Mouse (Mus musculus) spleen, postnatal 14 days (tissue): ENCODE measurements at regions not wholly inside any gene's neighbourhood (a gene's known extent, or its start where the extent isn't known, plus 50 kb on each side); places are given as distances from the start of the nearest gene placed in this dataset.
"Not testable (repeated sequence)": the region's sequence is repeated elsewhere in the genome, so short reads cannot be mapped to it uniquely, and the experiment has no call there.

Experiments
- DNase-seq, 2 experiments: peaks; one replicate each; pipeline ENCODE4 v3.0.0; 2021 to 2022; ENCODE audit warnings: low spot score in 2 of 2

DNA sequence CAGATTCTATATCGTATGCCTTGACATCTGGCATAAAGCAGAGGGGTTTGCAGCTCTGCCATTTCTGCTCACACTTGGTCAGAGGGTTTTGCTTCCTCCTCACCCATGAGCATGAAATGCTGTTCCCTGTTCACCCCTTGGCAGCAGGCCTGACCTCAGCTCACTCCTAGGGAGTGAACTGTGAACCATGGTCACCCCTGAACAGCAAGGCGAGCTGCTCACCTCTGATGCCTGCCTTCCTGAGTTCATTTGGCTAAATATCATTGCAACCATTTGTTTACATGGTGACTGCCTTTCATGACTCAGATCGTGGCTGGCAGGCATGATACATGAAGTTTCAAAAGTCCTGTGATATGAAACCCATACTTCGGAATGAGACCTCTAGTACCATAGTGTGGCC, 418.2 kb downstream of the Tcerg1l start:
- no peak for DNase-seq

GRCm38 (mm10) chr7:138005806-138006205, 391.7 kb downstream of the Tcerg1l start:
- DNase-seq: no peak

DNA sequence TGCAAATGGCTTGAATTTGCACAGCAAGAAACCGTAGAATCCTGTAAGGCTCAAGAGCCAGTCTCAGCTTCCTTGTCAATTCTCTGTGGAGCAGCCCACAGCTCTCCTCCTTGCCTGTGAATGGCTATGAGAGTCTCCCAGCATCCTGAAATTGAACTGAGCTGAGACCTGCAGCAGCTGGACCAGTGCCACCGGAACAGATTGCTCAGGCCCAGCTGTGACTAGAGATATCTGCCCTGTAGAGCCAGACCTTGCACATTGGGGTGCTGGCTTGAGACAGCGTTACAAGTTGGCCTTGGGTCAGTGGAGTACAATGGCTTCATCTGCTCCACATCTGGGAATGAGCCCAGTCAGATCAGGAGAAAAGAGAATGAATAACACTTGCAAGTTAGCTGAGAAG, 390.6 kb downstream of the Tcerg1l start:
- DNase-seq: no peak

- no peak for DNase-seq
Measured at GRCm38 (mm10) chr7:138008601-138009000, 388.9 kb downstream of the Tcerg1l start.

GRCm38 (mm10) chr7:138024021-138024420, 373.5 kb downstream of the Tcerg1l start:
- DNase-seq: not testable (repeated sequence)

- no peak for DNase-seq
Measured at GRCm38 (mm10) chr7:138051696-138052095, 345.8 kb downstream of the Tcerg1l start.

DNA sequence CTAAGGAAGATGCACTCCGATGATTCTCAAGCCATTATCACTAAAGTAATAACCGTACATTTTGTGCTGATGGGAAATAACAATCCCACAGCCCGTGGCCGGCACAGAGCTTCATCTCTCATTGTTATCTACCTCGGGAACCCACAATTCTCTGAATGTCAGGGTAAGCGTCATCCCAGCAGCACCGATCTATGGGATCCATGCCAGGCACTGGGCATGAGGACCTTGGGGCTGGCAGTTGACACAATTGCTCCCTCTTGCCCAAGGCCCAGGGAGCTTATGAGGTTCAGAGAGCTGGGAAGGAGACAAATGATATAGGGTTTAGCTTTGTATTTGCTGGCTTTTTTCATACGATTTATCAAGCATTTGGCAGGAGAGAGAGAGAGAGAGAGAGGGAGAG, 342.8 kb downstream of the Tcerg1l start:
- DNase-seq: no peak

GRCm38 (mm10) chr7:138061116-138061515, 336.4 kb downstream of the Tcerg1l start:
- DNase-seq: no peak

DNA sequence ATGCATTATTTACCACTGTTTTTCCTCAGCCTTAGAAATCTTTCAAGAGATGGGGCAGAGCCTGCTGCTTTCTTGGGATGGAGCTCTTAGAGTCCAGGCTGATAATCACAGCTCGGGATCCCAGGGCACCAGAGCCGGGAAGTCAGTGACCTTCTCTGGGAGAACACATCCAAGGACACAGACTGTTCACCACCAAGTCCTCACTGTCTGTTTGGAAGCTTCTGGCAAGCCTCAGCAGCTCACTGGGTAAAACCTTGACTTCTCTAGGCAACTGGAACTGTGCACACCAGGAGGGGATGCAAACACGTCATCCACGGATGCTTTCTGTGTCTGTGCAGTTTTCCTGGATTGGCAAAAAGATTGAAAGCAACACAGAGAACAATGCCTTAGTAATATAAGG, 330.6 kb downstream of the Tcerg1l start:
- no peak for DNase-seq

- no peak for DNase-seq
Measured at GRCm38 (mm10) chr7:138075231-138075630, 322.3 kb downstream of the Tcerg1l start.

GRCm38 (mm10) chr7:138083980-138084379, 313.6 kb downstream of the Tcerg1l start:
- peak; percentile 12 to 44 for DNase-seq

- no peak for DNase-seq
Measured at GRCm38 (mm10) chr7:138107471-138108210, 289.9 kb downstream of the Tcerg1l start.

DNA sequence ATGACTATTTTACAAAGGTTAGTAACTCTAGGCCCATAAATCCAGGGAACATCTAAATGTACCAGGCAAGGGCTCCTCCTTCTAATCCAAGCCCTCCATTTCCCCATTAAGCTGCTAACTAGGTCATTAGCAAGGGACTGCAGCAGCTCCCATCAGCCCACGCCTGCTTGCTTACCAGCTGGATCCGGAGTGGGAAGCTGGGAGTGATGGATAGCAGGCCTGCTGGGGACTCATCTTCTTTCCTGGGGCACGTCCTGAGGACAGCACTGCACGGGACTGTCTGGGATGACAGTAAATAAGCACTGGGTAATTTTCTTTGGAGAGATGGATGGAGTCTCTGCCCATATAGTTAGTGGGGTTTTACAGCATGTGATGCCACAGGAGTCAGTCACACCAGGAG, 276.0 kb downstream of the Tcerg1l start:
- no peak for DNase-seq

DNA sequence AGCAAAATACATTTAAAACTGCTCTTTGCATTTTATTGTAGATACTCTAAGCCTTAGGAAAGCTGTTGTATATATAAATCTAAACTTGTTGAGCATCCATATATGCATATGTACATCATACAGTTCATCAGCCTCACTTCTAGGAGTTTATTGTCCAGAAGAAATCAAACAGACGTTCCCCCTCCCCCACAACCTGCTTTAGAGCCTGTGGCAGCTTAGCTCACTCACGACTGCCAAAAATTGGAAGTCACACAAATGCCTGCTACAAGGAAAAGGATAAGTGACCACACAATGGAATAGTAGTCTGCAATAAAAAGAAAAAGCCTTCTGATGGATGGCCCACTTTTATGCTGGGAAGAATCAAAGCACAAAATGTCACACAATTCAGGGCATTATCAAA, 267.8 kb downstream of the Tcerg1l start:
- DNase-seq: no peak

DNA sequence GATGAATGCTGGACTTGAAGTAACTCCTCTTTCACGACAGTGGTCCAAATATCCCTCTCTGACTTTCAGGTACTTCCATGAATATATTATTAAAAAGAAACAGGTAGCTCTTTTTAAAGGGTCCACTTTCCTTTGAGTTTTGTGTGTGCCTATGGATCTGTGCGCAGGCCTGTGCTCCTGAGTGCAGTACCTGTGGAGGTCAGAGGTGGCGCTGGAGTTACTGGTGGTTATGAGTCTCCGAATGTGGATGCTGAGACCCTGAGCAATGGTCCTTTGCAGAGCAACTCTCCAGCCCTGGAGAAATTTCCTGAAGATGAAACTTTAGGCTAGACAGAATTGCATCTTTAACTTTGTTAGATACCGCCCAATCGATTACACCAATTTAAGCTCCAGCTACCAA, 264.1 kb downstream of the Tcerg1l start:
- DNase-seq: no peak

DNA sequence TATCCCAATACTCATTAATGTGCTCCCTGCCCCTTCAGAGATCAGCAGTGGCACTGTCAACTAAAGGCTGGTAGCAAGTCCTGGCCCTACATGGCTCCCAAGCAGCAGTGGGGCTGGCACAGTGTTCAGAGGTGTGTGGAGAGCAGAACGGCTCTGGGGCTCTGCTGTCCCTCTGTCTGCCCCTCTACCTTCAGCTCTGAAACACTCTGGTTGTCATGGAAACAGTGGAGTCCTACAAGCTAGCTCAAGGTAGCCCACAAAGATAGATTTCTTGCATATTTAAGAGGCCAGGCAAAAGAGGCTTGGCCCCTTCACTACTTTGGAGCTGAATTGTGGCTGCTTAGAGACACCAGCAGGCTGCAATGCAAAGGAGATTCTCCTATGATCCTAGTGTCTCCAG, 259.6 kb downstream of the Tcerg1l start:
- DNase-seq: no peak

- DNase-seq: no peak
Measured at GRCm38 (mm10) chr7:138139766-138140165, 257.8 kb downstream of the Tcerg1l start.

- DNase-seq: no peak
Measured at GRCm38 (mm10) chr7:138149496-138149895, 248.0 kb downstream of the Tcerg1l start.

DNA sequence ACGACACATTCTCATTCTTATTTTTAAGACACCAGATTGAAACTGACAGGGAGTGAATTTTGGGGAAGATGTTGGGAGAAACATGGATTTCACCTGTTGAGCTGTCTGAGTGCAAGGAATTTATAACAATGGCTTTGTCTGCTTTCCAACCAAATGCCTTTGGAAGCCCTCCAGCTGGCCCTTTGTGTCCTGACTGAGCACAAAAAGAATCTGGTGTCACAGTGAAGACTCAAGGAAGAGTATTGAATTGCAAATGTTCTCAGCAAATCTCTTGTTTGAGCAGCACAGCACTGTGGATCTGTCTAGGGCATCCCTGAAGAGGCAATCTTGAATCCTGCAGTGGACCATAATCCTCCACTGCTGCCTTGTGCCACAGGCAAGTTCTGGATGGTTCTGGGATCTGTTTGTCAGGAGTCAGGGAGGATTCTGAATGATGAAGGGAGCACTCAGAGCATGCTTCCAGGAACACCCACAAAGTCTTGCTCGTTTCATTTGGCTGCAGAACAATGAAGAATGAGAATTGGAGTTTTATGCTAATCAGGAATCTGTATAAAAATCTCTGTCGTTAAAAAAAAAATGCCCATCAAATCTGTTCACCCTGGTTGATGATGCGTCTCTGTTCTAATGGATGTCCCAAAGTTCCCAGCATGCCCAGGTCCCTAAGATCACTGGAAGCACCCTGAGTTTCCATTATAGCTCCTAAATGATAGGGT, 243.9 kb downstream of the Tcerg1l start:
- DNase-seq: no peak
